Mouse (Mus musculus): ENCODE results near the gene Tsx.
A peak's percentile ranks its signal among the peaks of the same experiment; 100 is the strongest.
"Not testable (repeated sequence)": the region's sequence is repeated elsewhere in the genome, so short reads cannot be mapped to it uniquely, and the experiment has no call there.

Gene Tsx

DNA sequence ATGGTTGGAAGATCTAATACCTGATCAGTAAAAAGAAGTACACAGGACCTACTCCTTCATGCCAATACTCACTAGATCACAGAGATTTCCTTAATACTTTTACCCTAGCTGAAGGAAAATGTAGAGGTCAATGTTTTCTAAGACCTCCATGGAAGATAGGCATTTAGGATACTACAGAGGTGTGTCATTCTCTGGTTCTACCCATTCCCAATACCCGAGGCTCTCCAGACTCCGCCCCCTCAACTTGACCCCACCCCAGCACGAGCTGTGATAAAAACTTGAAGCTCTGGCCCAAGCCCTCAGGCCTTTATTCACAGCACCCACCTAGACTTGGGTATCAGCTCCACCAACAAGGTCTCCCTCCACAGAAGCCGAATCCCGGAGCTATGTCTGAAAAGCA, at the start of gene Tsx:
Gene Tsx, plus strand, starts transcription at position 301 of the 400 bp plus-strand sequence.
- DNase-seq (ENCODE audit: low read depth, low spot score): no peak

DNA sequence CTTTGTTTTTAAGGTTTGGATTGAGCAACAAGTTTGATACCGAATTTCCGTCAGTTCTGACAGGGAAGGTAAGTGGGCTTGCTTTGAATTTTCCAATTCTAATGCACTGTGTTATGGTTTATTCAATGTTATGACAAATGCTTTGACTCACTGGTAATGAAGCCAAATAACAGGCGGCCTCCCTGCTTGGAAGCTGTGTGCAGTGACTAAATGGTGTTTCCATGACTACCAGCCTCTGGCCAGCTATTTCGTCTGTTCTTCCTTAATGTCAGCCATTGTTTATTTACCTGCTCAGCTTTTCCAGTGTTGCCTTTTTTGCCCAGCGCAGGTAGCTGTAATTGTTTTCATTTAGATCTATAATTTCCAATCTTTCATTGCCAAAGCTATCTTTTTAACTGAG, 48.1 kb upstream of the Tsx start:
- no peak for DNase-seq (ENCODE audit: low read depth, low spot score)

DNA sequence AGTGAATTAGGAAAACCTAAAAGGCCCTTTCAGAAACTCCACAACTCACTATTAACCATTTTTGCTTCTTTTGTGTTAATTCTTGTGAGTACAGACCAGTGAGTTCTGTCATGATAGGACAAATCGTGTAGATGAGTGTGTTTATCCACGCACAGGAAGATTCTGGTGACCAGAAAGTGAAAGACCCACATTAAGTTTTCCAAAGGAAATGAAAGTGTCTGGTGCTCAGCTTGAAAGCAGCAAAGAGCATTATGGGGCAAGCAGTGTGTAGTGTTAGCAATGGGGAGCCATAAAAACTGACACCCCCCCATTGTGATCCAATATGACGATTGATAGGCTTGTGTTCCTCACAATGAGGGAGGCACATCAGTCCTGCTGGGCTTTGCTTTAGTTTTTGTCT, 45.6 kb upstream of the Tsx start:
- DNase-seq (ENCODE audit: low read depth, low spot score): no peak

DNA sequence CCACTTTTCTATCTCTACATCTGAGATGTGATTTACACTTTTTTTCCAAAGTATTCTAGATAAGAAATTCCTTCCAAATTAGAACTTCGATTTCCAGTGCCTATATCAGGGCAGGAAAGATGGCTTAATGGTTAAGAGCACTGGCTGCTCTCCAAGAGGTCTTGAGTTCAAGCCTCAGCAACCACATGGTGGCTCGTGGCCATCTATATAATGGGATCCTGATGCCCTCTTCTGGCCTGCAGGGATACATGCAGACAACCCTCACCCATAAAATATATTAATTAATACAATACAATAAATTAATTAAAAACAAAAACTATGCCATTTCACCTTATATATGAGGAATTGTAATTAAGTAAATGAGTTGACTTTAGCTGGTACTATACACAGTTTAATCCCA, 43.0 kb upstream of the Tsx start:
- DNase-seq (ENCODE audit: low read depth, low spot score): no peak

DNA sequence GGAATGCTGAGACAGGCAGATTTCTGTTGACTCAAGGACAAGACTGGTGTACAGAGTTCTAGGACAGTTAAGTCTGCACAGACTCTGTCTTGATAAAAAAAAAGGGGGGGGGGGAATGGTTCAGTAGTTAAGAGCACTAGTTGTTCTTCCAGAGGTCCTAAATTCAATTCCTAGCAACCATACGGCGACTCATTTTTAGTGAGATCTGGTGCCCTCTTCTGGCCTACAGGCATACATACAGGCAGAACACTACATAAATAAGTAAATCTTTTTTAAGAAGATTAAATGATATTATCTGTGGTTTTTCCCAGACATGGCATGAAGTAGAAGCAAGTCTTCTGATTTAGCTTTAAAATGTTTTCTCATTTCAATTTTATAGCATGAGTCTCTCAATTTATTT, 42.6 kb upstream of the Tsx start:
- DNase-seq (ENCODE audit: low read depth, low spot score): no peak

DNA sequence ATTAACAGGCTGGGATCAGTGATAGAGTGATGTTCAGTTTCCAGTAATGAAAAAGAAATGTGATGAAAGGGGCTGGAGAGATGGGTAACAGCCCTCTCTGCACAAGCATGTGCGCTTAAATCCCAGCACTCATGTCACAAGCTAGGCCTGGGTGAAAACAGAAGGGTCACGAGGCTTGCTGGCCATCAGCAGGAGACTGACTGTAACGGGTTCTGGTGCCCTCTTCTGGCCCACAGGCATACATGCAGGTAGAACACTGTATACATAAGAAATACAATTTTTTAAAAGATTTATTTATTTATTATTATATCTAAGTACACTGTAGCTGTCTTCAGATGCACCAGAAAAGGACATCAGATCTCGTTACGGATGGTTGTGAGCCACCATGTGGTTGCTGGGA, 40.0 kb upstream of the Tsx start:
- DNase-seq (ENCODE audit: low read depth, low spot score): no peak

DNA sequence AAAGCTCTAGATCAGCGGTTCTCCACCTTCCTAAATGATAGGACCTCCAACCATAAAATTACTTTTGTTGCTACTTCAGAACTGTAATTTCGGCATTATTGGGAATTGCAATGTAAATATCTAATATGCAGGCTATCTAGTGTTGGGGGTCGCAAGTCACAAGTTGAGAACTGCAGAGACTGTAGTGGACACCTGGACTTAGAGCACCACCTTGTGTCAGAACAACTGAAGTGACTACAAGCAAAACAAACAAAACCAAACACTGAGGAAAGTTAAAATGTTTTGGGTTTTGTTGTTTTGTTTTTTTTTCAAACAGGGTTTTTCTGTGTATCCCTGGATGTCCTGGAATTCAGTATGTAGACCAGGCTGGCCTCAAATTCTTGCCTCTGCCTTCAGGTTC, 29.7 kb upstream of the Tsx start:
- DNase-seq (ENCODE audit: low read depth, low spot score): no peak

DNA sequence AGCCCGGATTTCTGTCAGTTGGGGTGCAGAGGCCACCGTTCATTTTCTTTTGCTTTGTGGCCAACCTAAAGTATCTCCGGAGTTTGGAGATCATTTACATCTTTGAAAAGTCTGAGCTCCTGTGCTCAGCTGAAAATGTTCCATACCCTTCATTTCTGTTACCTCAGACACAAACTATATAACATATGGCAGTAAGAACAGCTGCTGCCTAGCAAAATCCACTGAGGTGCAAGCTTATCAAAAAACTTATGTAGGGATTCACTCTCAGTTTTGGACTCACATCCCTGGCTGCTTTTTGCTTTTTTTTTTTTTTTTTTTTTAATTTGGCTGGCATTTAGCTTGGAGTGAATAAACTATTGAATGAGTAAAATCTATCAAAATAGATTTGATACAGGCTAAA, 26.1 kb upstream of the Tsx start:
- DNase-seq (ENCODE audit: low read depth, low spot score): no peak

DNA sequence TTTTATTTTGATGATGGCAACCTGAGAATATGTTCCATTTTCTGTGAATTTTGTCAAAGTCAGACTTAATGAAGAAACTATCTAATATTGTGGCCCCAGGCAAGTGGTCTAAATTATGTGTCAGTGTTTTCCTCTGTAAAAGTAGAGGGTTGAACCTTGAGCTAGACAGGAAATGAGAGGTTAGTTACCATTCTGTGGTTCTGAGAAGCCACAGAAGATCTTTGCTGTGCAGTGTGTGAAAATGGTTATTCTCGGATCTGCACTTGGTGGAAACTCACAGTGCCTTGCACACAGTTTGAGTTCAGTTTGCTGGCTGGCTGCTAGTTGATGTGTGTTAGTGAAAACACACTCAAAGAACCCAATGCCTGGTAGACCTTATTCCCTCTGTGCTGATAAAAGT, 20.4 kb upstream of the Tsx start:
- no peak for DNase-seq (ENCODE audit: low read depth, low spot score)

DNA sequence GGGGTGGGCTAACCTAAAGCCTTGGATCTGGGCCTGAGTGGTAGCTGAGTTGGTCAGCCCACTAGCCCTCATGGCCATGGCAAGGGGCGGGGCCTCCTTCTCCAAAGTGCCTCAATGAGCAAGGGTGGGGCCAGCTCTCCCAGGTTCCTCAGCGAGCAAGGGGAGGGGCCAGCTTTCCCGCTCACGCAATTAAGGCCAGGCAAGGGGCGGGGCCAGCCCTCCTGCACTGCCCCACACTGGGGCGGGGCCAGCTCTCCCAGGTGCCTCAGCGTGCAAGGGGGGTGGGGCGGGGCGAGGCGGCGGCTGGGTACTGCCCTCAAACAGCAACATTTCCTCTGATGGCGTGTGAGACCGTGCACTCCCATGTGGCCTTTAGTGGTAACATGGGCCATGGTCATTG, 9.2 kb upstream of the Tsx start:
- no peak for DNase-seq (ENCODE audit: low read depth, low spot score)

DNA sequence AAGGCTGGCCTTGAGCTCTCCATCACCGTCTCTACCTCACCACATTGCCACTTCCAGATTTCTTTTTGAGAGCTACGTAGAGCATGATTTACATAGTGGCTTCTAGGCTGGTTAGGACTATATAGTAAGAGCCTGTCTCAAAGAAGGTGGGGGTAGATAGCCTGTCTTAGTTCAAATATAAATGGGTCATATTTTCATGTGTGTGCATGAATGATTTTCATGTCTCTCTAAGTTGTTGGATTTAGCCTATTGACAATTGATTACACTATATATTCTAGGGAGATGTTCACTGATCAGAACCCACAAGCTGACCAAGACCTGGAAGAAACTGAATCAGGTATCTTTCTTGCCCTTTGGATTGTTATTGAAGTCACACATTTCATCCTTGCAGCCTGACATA, 7.4 kb downstream of the Tsx start, which contains the start of gene Gm26992:
Gene Gm26992, plus strand, starts transcription at position 301 of the 400 bp plus-strand sequence.
- no peak for DNase-seq (ENCODE audit: low read depth, low spot score)

DNA sequence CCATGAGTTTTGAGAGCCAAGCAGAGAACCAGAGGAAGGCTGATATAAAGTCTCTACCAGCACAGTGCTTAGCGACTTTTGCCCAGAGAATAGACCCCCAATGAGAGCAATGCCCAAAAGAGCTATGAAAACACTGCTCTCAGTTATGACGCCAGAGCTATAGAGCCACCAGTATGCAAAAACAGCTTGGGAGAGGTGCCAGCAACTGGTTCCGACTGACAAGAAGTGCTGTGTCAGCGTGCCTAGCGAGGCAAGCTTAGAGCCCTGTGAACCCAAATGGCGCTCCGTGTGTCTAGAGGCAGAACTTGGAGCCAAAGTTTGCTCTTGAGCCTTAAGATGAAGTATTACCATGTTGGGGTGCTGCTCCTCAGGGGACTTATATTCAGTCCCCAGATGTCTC, 13.4 kb downstream of the Tsx start:
- no peak for DNase-seq (ENCODE audit: low read depth, low spot score)

DNA sequence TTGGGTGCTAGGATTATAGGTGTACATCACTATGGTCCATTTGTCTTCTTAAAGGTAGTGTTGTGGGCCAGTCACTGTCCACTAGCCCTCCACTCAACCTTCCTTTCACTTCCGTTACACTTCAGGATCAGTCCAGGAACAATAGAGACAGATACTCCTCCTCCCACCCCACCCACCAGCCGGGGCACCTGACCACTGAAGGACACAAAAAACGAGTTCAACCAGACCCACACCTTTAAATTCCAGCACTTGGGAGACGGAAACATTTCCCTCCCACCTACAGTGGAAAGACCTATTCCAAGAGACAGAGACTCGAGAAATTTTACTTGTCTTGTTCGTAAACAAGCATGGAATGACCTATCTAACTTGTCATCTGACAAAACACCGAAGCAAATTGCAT, 18.0 kb downstream of the Tsx start:
- no peak for DNase-seq (ENCODE audit: low read depth, low spot score)

DNA sequence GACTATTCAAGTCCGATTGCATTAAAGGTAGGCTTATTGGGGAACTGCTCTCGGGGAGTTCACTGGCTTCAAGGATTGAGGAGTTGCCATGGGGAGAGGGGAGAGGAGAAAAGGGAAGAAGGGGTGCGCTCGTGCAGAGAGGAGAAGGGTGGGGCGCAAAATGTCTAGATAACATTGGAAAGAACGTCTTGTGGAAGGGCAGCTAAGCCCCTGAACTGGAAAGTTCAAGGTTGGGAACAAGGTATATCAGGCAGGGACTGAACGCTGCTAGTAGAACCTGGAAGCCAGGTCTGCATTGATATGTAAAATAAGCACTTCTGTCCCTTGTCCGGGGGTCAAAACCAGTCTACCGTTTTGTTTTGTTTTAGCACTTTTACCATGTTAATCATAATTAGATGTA, 23.8 kb downstream of the Tsx start:
- DNase-seq (ENCODE audit: low read depth, low spot score): no peak

DNA sequence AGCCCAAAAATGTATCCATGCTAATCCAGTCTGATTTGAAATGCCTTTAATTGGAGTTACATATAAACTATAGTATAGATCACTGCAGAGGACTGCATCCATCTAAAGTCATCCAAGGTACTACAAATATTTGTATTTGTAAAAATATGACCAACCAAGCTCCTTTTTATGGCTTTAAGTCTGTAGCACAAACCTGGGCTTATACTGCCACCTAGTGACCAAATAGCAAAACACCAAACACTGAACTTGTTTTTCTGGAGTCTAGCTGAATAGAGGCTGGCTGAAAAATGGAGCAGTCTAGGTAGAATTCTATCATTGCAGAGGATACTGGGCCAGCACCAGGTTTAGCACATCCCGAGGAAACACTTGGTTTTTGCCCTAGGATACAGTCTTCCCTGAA, 26.5 kb downstream of the Tsx start:
- peak; percentile 56 for DNase-seq (ENCODE audit: low read depth, low spot score)

DNA sequence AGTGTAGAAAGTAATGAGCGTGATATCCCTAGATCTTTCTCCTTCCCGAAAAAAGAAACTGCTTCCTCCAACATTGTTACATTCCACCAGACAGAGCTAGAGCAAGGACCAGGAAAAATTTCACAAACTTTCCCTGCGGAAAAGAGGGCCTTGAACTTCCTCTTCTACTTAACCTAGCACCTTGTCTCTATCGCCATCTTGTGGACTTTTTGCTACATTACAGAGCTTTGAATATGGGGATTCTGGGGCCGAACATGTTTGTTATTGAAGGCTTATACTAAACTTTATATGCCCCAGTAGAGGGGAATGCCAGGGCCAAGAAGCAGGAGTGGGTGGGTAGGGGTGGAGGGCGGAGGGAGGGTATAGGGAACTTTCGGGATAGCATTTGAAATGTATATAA, 29.5 kb downstream of the Tsx start:
- DNase-seq (ENCODE audit: low read depth, low spot score): peak; percentile 28

DNA sequence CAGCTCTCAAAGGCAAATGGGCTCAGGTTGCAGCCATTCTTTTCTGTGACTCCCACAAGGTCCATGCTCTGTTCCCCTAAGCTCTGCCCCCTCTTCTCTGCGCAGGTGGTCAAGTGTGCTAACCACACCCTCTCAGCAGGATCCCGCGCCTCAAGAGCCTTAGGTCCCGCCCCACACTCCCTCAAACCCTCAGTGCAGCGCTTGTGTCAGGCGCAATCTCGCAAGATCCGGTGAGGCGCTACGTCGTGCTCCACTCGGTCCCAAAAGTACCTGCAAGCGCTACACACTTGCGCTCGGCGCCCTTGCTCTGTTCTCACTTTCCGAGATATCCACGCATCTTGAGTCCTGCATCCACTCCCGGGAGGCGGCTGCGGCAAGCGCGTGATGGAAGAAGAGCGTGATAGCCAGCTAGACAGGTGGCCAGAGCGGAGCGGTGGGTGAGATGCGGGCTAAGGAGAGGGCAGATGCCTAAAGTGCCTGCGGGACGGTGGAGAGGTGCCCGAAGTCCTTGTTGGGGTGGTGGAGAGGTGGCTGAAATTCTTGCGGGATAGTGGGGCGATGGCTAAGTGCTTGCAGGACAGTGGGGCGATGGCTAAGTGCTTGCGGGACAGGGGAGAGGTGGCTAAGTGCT, 33.4 kb downstream of the Tsx start:
- no peak for DNase-seq (ENCODE audit: low read depth, low spot score)

DNA sequence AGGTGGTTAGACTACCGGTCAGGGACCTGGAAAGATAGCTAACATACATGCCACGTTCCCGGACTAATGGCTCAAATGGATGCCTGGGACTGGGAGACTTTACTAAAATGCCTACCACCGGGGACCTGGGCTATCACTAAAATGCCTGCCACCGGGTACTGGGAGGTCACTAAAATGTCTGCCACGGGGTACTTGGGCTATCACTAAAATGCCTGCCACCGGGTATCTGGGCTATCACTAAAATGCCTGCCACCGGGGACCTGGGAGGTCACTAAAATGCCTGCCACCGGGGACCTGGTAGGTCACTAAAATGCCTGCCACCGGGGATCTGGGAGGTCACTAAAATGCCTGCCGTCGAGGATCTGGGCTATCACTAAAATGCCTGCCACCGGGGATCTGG, 34.2 kb downstream of the Tsx start:
- DNase-seq (ENCODE audit: low read depth, low spot score): not testable (repeated sequence)

DNA sequence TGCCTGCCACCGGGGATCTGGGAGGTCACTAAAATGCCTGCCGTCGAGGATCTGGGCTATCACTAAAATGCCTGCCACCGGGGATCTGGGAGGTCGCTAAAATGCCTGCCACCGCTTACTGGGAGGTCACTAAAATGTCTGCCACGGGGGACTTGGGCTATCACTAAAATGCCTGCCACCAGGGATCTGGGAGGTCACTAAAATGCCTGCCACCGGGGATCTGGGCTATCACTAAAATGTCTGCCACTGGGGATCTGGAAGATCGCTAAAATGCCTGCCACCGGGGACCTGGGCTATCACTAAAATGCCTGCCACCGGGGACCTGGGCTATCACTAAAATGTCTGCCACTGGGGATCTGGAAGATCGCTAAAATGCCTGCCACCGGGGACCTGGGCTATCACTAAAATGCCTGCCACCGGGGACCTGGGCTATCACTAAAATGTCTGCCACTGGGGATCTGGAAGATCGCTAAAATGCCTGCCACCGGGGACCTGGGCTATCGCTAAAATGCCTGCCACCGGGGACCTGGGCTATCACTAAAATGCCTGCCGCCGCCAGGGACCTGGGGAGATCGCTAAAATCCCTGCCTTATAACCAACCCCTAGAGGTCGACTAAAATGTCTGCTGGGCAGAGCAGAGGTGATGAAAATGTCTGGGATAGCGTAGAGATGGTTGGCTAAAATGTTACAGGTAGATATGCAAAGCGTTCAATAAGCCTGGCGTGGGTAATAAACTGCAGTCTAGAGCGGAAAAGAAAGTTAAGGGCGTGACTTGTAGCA, 34.9 kb downstream of the Tsx start:
- not testable (repeated sequence) for DNase-seq (ENCODE audit: low read depth, low spot score)

DNA sequence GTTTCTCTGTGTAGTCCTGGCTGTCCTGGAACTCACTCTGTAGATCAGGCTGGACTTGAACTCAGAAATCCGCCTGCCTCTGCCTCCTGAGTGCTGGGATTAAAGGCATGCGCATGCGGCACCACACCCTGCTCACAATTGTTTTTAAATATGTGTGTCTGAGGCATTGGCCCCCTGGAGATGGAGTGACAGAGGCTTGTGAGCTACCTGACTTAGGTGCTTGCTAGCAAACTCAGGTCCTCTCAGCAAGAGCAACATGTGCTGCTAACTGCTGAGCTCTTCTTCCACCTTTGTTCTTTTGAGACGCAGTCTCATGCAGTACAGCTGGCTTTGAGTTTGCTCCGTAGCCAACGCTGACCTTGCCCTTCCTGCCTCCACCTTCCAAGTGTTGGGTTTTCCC, 38.5 kb downstream of the Tsx start:
- DNase-seq (ENCODE audit: low read depth, low spot score): no peak

DNA sequence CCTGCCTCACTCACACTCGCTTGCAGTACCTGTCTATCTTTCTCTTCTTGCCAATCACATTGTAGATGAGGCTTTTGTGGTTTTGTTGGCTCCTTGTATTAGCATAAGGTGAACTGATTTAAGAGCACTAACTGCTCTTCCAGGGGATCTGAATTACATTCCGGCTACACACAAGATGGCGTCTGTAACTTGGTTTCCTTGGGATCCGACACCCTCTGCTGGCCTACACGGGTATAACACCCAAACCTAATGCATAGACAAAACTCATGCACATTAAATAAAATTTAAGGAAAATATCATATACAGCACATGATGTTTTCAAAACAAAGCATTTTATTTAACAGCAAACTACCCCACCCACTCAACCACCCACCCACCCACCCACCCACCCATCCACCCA, 45.8 kb downstream of the Tsx start:
- no peak for DNase-seq (ENCODE audit: low read depth, low spot score)

DNA sequence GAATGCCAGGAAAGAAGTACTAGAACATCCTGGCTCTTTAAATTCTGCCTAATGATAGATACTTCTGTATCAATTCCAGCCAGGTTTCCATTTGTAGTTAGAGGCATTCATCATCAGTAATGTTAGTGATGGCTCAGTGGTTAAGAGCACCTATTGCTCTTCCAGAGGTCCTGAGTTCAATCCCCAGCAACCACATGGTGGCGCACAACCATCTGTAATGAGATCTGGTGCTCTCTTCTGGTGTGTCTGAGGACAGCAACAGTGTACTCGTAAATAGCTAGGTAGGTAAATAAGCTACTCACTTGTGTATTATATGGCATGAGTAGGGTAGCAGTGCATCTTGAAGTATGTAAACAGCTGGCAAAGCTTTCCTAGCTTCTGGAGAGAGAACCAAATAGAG, 54.7 kb downstream of the Tsx start:
- DNase-seq (ENCODE audit: low read depth, low spot score): no peak

DNA sequence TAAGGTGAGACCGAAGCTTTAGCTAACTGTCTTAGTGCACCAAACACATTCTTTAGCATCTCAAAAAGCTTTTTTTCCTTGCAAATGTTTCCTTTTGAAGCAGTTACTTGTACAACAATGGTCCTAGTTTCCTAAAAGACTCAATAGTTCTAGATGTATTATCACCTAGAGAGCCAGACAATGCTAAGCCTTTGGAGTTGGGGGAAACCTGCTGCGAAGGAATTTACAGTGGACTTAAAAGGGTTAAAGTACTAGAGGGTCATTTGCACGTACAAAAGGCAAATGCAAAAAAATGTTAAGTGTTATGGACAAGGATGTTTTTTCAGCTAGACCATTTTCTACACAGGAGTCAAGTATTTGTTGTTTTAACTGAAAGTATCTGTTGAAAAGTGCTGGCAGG, 58.1 kb downstream of the Tsx start:
- DNase-seq (ENCODE audit: low read depth, low spot score): no peak

Data from retina, postnatal 7 days (tissue).